Mouse (Mus musculus) bone marrow macrophage, adult 2 months (primary cell): ENCODE measurements at regions not wholly inside any gene's neighbourhood (a gene's known extent, or its start where the extent isn't known, plus 50 kb on each side); places are given as distances from the start of the nearest gene placed in this dataset.

Experiments
- CTCF ChIP-seq: IDR thresholded peaks from 2 replicates; pipeline ENCODE4 v1.5.1; 2012; ENCODE audit warnings: low read depth, mild to moderate bottlenecking, low read length, moderate library complexity
- POLR2A ChIP-seq: IDR thresholded peaks from 2 replicates; pipeline ENCODE4 v1.6.1; 2012; ENCODE audit warnings: mild to moderate bottlenecking, low read depth, low read length, borderline replicate concordance

DNA sequence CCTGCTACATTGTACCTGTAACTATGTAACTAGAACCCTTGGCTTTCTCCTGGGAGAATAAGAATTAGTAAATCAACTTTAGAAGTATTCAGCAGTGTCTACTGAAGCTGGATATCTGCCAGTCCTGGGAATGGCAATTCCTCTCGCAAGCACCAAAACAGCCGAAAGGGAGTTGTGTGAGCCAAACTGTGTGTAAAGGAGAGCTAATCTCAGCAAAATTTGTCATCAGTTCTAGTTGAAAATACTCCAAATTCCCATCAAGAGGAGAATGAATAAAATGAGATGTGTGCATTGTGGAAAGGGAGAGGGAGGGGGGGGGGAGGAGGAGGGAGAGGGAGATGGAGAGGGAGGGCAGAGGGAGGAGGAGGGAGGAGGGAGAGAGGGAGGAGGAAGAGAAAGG is 447.8 kb downstream of the Pdcd6ip start:
- TF ChIP-seq CTCF: no peak
- no peak for TF ChIP-seq POLR2A
